Mouse (Mus musculus) stomach, embryonic 16.5 days (tissue): ENCODE data around the gene Tnfrsf13b. TPM values are rescaled to one million over a fixed set of nuclear protein-coding genes. Genes with fewer than 3 reads are reported as not detected.

Experiments used
- ATAC-seq: fragments of 200-750 bp; cut with Nextera tagmentation; 2 replicates; pipeline ENCODE4 v1.8.0; 2017; ENCODE audit warnings: moderate number of reproducible peaks, moderate TSS enrichment; ENCODE audit not compliant: insufficient read depth, low FRiP score
- H3K27ac ChIP-seq: fragments of 300-500 bp; sonication (generic); 2 replicates; pipeline ENCODE4 v1.5.1; 2014; ENCODE audit warnings: low read length
- H3K27me3 ChIP-seq: fragments of 300-500 bp; sonication (generic); 2 replicates; pipeline ENCODE4 v1.6.1; 2014; ENCODE audit warnings: low read length, control low read depth, mixed read lengths; ENCODE audit not compliant: control insufficient read depth, insufficient read depth
- H3K36me3 ChIP-seq: fragments of 300-500 bp; sonication (generic); 2 replicates; pipeline ENCODE4 v1.6.1; 2014; ENCODE audit warnings: low read length; ENCODE audit not compliant: control insufficient read depth, insufficient read depth
- H3K4me1 ChIP-seq: fragments of 300-500 bp; sonication (generic); 2 replicates; pipeline ENCODE4 v1.6.1; 2014; ENCODE audit warnings: low read length, control low read depth, mixed read lengths; ENCODE audit not compliant: control insufficient read depth, insufficient read depth
- H3K4me2 ChIP-seq: fragments of 300-500 bp; sonication (generic); 2 replicates; pipeline ENCODE4 v1.6.1; 2014; ENCODE audit warnings: low read depth, low read length, mixed read lengths
- H3K4me3 ChIP-seq: fragments of 300-500 bp; sonication (generic); replicated peaks from 2 replicates; pipeline ENCODE4 v1.5.1; 2014; ENCODE audit warnings: mild to moderate bottlenecking, low read length
- H3K9ac ChIP-seq: fragments of 300-500 bp; sonication (generic); 2 replicates; pipeline ENCODE4 v1.6.1; 2014; ENCODE audit warnings: low read length
- H3K9me3 ChIP-seq: fragments of 300-500 bp; sonication (generic); replicated peaks from 2 replicates; pipeline ENCODE4 v1.6.1; 2016; ENCODE audit warnings: low read length, control low read depth; ENCODE audit not compliant: control insufficient read depth
- WGBS: fragments of 180-500 bp; shearing (Covaris S2); extraction: QIAGEN DNeasy Blood & Tissue Kit; methylation state at CpG from one replicate; pipeline ENCODE4 v1.1.7; 2014; 5-methylcytosine and 5-hydroxymethylcytosine counted together
- polyA plus RNA-seq: library from polyadenylated mRNA; unstranded; fragments of >200 nt; fragmentation: Nextera tagmentation; extraction: Ambion mirVana; gene quantifications from 2 replicates; pipeline ENCODE4 v1.2.1, GENCODE M21; 2015

The Tnfrsf13b gene
- polyA plus RNA-seq, 1 experiment from 2014 or later = 2.9 TPM

GRCm38 (mm10) chr11:61193392-61193791 is 66.8 kb downstream of the Tnfrsf13b start:
- H3K27ac ChIP-seq = no peak overlapping the region
- no peak overlapping the region for H3K4me2 ChIP-seq
- H3K36me3 ChIP-seq = no peaks in the 10 kb centered on the region
- peak; percentile 82 for ATAC-seq
- 5% methylated on average over 9 of the region's 9 CpGs for WGBS
- no peak overlapping the region for H3K4me3 ChIP-seq
- no peaks in the 10 kb centered on the region for H3K27me3 ChIP-seq
- no peaks in the 10 kb centered on the region for H3K4me1 ChIP-seq
- H3K9me3 ChIP-seq = no peaks in the 10 kb centered on the region
- no peak overlapping the region for H3K9ac ChIP-seq

GRCm38 (mm10) chr11:61196616-61197353 is 70.2 kb downstream of the Tnfrsf13b start:
- ATAC-seq = no peak
- no peaks in the 10 kb centered on the region for H3K27me3 ChIP-seq
- H3K9ac ChIP-seq = no peak overlapping the region
- WGBS = 63% methylated on average over 14 of the region's 14 CpGs
- peaks cover 4% of the 10 kb centered on the region for H3K4me1 ChIP-seq
- no peak overlapping the region for H3K4me3 ChIP-seq
- no peaks in the 10 kb centered on the region for H3K9me3 ChIP-seq
- peak overlapping the region; percentile 21; the same call in 1 of the 2 replicates for H3K27ac ChIP-seq
- no peak overlapping the region for H3K4me2 ChIP-seq
- no peaks in the 10 kb centered on the region for H3K36me3 ChIP-seq

DNA sequence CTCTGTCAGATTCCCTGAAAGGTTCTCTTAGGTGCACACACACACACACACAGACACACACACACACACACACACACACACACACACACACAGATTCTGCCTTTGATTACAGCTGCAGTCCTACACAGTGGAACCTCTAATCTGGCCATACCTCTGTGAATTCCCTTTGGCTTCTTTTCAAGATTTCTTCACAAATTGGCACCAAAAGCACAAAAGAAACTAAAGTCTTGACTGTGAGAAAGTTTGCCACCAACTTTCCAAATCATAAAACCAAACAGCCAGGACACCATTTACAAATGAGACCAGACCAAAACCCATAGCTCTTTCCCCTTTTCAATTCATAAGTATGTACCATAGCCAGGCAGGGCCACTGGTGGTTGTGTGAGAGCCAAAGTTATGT is 71.4 kb downstream of the Tnfrsf13b start:
- H3K9ac ChIP-seq = no peak overlapping the region
- no peak overlapping the region for H3K27ac ChIP-seq

More for the DNA sequence above, 71.4 kb downstream of the Tnfrsf13b start:
- H3K36me3 ChIP-seq = no peaks in the 10 kb centered on the region
- no peaks in the 10 kb centered on the region for H3K9me3 ChIP-seq
- H3K27me3 ChIP-seq = no peaks in the 10 kb centered on the region
- ATAC-seq = no peak
- peaks cover 4% of the 10 kb centered on the region for H3K4me1 ChIP-seq
- no peak overlapping the region for H3K4me2 ChIP-seq
- H3K4me3 ChIP-seq = no peak overlapping the region

Other genes starting within 250 kb of the Tnfrsf13b start
- gene Tmem11, start 247.5 kb upstream of the Tnfrsf13b start, polyA plus RNA-seq = 58.7 and 60.1 TPM in 2 replicates
- gene Natd1, start 212.0 kb upstream of the Tnfrsf13b start, polyA plus RNA-seq = 11.0 and 13.8 TPM in 2 replicates
- 119 and 132 TPM in 2 replicates for gene Map2k3, start 194.7 kb upstream of the Tnfrsf13b start, polyA plus RNA-seq
- 0.41 and 0.93 TPM in 2 replicates for gene Kcnj12, start 104.2 kb upstream of the Tnfrsf13b start, polyA plus RNA-seq
- 91.7 and 94.0 TPM in 2 replicates for gene Usp22, start 48.3 kb downstream of the Tnfrsf13b start, polyA plus RNA-seq
- 0.17 and 0.32 TPM in 2 replicates for gene Aldh3a1, start 80.8 kb downstream of the Tnfrsf13b start, polyA plus RNA-seq
- 52.2 and 54.9 TPM in 2 replicates for gene Aldh3a2, start 140.7 kb downstream of the Tnfrsf13b start, polyA plus RNA-seq
- 0.09 TPM in 1 of 2 replicates, not detected in the other for gene Slc47a2, start 216.1 kb downstream of the Tnfrsf13b start, polyA plus RNA-seq